Mouse (Mus musculus) left cerebral cortex, adult 18-20 months (tissue): ENCODE measurements around the gene Gm13285. TPM values are rescaled to one million over a fixed set of nuclear protein-coding genes. Genes with fewer than 3 reads are reported as not detected.
"Not testable (repeated sequence)": the region's sequence is repeated elsewhere in the genome, so short reads cannot be mapped to it uniquely, and the experiment has no call there.

Experiments
- DNase-seq, 2 experiments: peaks; one replicate each; pipeline ENCODE4 v3.0.0; 2021 to 2022; ENCODE audit warnings: low spot score in 2 of 2, mixed read lengths in 1 of 2
- long read RNA-seq, 2 experiments: library from polyadenylated mRNA; stranded (forward); transcript quantifications; one replicate each; pipeline ENCODE4 v2.0.0; 2021
- total RNA-seq, 2 experiments: library from RNA; stranded (reverse); gene quantifications; 2 replicates each; pipeline ENCODE4 v1.2.3; 2021

Gene Gm13285
- total RNA-seq = not detected
- long read RNA-seq, experiment 1 = 0 reads
- long read RNA-seq, experiment 2 = 0 reads

DNA sequence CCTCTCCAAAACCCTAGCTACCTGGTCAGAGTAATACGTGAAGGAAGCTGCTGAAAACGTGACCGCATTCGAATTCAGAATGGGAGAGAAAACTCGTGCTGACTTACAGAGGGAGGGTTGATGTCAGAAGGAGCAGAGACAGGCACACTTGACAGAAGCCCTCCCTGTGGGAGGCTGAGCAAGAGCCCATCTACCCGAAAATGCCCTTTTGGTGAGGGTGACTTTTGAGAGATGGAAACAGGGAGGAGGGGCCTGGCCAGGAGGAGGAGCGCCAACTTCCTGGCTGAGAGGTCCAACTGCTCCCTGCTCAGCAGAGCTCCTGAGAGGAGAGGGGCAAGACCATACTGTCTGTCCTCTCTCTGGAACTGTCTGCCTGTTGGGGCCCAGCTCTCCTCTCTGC is at the start of gene Gm13285:
TSS of gene Gm13285 (plus strand) at position 301 of the 400 bp plus-strand sequence.
- not testable (repeated sequence) for DNase-seq

GRCm38 (mm10) chr4:88749926-88750325 is 49.5 kb upstream of the Gm13285 start:
- DNase-seq = no peak

- peak; percentile 53 to 61 for DNase-seq
Measured at GRCm38 (mm10) chr4:88754818-88755340, 44.6 kb upstream of the Gm13285 start, which contains the start of gene Gm13271. TSS of gene Gm13271 (plus strand) at chr4:88754868.

DNA sequence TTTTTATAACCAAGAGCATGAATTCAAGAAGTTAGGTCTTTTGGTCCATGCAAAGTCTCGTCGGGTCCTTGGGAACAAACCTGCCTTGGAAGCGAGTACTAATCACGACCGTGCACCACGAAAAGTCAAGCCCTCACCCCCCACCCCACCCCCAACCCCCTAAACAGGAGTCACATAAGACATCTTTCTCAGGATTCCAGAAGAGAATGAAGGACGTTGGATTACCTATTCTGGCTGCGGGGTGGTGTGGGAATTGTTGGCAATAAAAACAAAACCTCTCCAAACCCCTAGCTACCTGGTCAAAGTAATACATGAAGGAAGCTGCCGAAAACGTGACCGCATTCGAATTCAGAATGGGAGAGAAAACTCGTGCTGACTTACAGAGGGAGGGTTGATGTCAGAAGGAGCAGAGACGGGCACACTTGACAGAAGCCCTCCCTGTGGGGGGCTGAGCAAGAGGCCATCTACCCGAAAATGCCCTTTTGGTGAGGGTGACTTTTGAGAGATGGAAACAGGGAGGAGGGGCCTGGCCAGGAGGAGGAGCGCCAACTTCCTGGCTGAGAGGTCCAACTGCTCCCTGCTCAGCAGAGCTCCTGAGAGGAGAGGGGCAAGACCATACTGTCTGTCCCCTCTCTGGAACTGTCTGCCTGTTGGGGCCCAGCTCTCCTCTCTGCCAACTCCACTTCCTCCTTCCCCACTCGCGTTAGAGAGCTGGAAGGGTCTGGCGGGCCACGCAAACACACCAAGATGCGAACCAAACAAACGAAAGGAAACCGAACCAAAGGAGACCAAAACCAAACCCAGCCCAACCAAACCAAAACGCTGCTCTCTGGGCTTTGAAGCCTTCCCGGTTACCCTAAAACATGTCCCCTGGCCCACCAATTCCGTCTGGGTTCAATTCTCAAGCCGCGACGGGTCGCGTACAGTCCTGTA is 42.6 kb upstream of the Gm13285 start:
- DNase-seq = not testable (repeated sequence)

DNA sequence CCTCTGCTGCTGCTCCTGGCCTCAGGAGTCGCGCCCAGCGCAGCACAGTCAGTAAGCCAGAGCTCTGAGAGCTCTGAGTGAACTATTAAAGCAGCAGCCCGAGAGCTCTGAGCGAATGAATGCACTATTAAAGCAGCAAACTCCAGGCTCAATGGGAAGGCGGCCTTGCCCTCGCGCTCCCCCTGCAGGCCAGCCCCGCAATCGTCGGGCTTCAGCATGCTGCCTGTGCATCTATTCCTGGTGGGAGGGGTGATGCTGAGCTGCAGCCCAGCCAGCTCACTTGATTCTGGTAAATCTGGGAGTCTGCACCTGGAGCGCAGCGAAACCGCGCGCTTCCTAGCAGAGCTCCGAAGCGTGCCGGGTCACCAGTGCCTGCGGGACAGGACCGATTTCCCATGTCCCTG is 41.8 kb upstream of the Gm13285 start:
- DNase-seq = peak; percentile 80 to 89

- not testable (repeated sequence) for DNase-seq
Measured at GRCm38 (mm10) chr4:88758751-88759150, 40.7 kb upstream of the Gm13285 start.

DNA sequence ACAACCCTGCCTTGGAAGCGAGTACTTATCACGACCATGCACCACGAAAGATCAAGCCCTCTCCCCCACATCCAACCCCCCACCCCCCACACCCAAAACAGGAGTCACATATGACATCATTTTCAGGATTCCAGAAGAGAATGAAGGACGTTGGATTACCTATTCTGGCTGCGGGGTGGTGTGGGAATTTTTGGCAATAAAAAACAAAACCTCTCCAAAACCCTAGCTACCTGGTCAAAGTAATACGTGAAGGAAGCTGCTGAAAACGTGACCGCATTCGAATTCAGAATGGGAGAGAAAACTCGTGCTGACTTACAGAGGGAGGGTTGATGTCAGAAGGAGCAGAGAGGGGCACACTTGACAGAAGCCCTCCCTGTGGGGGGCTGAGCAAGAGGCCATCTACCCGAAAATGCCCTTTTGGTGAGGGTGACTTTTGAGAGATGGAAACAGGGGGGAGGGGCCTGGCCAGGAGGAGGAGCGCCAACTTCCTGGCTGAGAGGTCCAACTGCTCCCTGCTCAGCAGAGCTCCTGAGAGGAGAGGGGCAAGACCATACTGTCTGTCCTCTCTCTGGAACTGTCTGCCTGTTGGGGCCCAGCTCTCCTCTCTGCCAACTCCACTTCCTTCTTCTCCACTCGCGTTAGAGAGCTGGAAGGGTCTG is 39.7 kb upstream of the Gm13285 start, which contains the start of gene Gm13283:
TSS of gene Gm13283 (plus strand) at position 510 of the 659 bp plus-strand sequence.
- DNase-seq = not testable (repeated sequence)

GRCm38 (mm10) chr4:88760431-88760830 is 39.0 kb upstream of the Gm13285 start:
- DNase-seq = peak; percentile 34 to 36

GRCm38 (mm10) chr4:88761776-88762175 is 37.7 kb upstream of the Gm13285 start:
- peak; percentile 52 to 56 for DNase-seq

GRCm38 (mm10) chr4:88762341-88762740 is 37.1 kb upstream of the Gm13285 start:
- DNase-seq = not testable (repeated sequence)

GRCm38 (mm10) chr4:88763384-88764018 is 36.0 kb upstream of the Gm13285 start:
- DNase-seq = not testable (repeated sequence)

DNA sequence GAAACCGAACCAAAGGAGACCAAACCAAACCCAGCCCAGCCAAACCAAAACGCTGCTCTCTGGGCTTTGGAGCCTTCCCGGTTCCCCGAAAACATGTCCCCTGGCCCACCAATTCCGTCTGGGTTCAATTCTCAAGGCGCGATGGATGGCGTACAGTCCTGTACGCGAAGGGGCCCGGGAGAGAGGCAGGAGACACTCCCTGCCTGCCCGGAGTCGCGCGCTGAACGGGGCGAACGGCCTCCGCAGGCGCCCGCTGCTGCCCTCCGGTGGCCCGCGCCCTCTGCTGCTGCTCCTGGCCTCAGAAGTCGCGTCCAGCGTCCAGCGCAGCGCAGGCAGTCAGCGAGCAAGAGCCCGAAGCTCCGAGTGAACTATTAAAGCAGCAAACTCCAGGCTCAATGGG is 25.9 kb upstream of the Gm13285 start, which contains the start of gene Gm13290:
TSS of gene Gm13290 (plus strand) at position 301 of the 400 bp plus-strand sequence.
- not testable (repeated sequence) for DNase-seq

- not testable (repeated sequence) for DNase-seq
Measured at GRCm38 (mm10) chr4:88776622-88777021, 22.8 kb upstream of the Gm13285 start, which contains the start of gene Gm13289. TSS of gene Gm13289 (plus strand) at chr4:88776922.

DNA sequence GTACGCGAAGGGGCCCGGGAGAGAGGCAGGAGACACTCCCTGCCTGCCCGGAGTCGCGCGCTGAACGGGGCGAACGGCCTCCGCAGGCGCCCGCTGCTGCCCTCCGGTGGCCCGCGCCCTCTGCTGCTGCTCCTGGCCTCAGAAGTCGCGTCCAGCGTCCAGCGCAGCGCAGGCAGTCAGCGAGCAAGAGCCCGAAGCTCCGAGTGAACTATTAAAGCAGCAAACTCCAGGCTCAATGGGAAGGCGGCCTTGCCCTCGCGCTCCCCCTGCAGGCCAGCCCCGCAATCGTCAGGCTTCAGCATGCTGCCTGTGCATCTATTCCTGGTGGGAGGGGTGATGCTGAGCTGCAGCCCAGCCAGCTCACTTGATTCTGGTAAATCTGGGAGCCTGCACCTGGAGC is 19.9 kb upstream of the Gm13285 start, which contains the start of gene Gm13272:
TSS of gene Gm13272 (plus strand) at position 301 of the 400 bp plus-strand sequence.
- not testable (repeated sequence) for DNase-seq

GRCm38 (mm10) chr4:88780320-88780719 is 19.1 kb upstream of the Gm13285 start:
- not testable (repeated sequence) for DNase-seq

- DNase-seq = not testable (repeated sequence)
Measured at GRCm38 (mm10) chr4:88781831-88782230, 17.6 kb upstream of the Gm13285 start, which contains the start of gene Ifnz. TSS of gene Ifnz (plus strand) at chr4:88782131.

DNA sequence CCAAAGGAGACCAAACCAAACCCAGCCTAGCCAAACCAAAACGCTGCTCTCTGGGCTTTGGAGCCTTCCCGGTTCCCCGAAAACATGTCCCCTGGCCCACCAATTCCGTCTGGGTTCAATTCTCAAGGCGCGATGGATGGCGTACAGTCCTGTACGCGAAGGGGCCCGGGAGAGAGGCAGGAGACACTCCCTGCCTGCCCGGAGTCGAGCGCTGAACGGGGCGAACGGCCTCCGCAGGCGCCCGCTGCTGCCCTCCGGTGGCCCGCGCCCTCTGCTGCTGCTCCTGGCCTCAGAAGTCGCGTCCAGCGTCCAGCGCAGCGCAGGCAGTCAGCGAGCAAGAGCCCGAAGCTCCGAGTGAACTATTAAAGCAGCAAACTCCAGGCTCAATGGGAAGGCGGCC is 17.1 kb upstream of the Gm13285 start:
- DNase-seq = not testable (repeated sequence)

- not testable (repeated sequence) for DNase-seq
Measured at GRCm38 (mm10) chr4:88785409-88785808, 14.1 kb upstream of the Gm13285 start, which contains the start of gene Gm13276. TSS of gene Gm13276 (plus strand) at chr4:88785709.

GRCm38 (mm10) chr4:88788402-88788801 is 11.1 kb upstream of the Gm13285 start, which contains the start of gene Gm13277:
TSS of gene Gm13277 (plus strand) at chr4:88788632.
- DNase-seq = peak; percentile 48 to 55

- DNase-seq = not testable (repeated sequence)
Measured at GRCm38 (mm10) chr4:88791250-88791649, 8.2 kb upstream of the Gm13285 start, which contains the start of gene Gm13278. TSS of gene Gm13278 (plus strand) at chr4:88791550.
